Mouse (Mus musculus): ENCODE data around the gene Uqcc1. TPM values are rescaled to one million over a fixed set of nuclear protein-coding genes. Genes with fewer than 3 reads are reported as not detected.

The Uqcc1 gene
- polyA plus RNA-seq, 1 experiment from 2014 or later, result 28.7 TPM

DNA sequence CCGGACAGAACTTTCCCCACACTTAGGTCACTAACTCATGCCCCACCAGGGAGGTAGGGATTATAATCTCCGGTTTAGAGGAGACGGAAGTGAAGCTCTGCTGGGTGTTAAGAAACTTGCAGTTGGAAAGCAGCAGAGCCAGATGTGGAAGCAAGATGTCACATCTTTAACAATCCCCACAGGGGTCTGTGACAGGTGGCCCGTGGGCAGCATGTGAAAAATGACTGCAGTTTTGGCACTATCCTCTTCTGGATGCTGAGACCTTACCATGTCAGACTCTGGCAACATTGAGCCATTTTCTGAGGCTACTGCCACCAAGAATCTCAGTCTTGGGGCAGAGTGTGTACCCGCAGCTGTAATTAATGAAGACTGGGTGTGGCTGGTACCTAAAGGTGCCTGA lies 126.1 kb downstream of the Uqcc1 start:
- Histone ChIP-seq H3K4me3 (ENCODE audit: inconsistent target) (no peak overlapping the region), H3K79me2 (ENCODE audit: inconsistent target) (no peaks in the 10 kb centered on the region), H3K36me3 (ENCODE audit: inconsistent target) (no peaks in the 10 kb centered on the region), H3K27ac (no peak overlapping the region)
- 67% methylated on average over 5 of the region's 5 CpGs for WGBS (ENCODE audit: missing documents)

DNA sequence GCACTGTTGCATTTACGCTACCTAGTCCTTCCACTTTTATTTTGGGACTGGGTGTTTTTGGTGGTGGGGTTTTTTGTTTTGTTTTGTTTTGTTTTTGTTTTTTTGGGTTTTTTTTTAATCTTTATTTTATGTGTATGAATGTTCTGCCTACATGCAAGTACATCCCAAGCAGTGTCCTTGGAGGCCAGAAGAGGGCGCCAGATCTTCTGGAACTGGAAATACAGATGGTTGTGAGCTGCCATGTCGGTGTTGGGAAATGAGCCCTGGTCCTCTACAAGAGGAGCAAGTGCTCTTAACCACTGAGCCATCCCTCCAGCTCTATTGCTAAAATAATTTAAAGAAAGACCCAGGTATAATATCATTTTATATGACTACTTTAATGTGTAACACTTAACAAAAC lies 127.3 kb downstream of the Uqcc1 start:
- 36% methylated on average over 2 of the region's 3 CpGs for WGBS (ENCODE audit: missing documents)
- Histone ChIP-seq H3K27ac (no peak overlapping the region), H3K4me3 (ENCODE audit: inconsistent target) (no peak overlapping the region), H3K79me2 (ENCODE audit: inconsistent target) (no peaks in the 10 kb centered on the region), H3K36me3 (ENCODE audit: inconsistent target) (no peaks in the 10 kb centered on the region)

DNA sequence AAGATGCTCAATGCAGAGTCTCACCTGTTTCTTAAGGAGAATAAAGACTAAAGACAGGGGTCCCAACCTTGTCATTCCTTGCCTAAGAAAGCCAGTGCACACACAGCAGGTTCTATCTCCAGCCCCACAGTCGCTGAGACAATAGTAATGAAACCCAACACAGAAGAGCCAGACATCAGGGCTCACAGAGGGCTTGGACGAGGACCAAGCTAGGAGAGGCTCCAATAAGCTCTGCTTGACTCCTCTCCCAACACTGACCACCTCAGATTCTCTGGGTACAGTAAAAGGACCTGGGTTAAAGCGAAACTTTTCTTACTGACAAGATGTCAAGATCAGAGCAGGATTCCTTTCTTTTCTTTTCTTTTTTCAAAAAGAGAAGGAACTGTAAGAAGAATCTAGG lies 131.5 kb downstream of the Uqcc1 start:
- Histone ChIP-seq H3K27ac (no peak overlapping the region), H3K36me3 (ENCODE audit: inconsistent target) (no peaks in the 10 kb centered on the region), H3K4me3 (ENCODE audit: inconsistent target) (no peak overlapping the region), H3K79me2 (ENCODE audit: inconsistent target) (no peaks in the 10 kb centered on the region)
- WGBS (ENCODE audit: missing documents), result 48% methylated on average over 3 of the region's 3 CpGs

Other genes starting within 250 kb of the Uqcc1 start
- 75.1 to 96.9 TPM (median 95.0 TPM) in 3 replicates for gene Trpc4ap, start 237.9 kb downstream of the Uqcc1 start, polyA plus RNA-seq (2018)
- gene Edem2, start 200.8 kb downstream of the Uqcc1 start, polyA plus RNA-seq (2018), result 36.4 to 53.2 TPM (median 42.4 TPM) in 3 replicates
- not detected in 3 replicates for gene Gm17581, start 194.4 kb downstream of the Uqcc1 start, polyA plus RNA-seq (2018)
- gene Procr, start 179.2 kb downstream of the Uqcc1 start, polyA plus RNA-seq (2018), result 2.1 to 2.6 TPM (median 2.5 TPM) in 3 replicates
- gene Mmp24, start 155.0 kb downstream of the Uqcc1 start, polyA plus RNA-seq (2018), result 0.04 TPM in 1 of 3 replicates, not detected in the others
- gene BC029722, start 110.9 kb downstream of the Uqcc1 start, polyA plus RNA-seq (2018), result 37.9 to 45.5 TPM (median 39.4 TPM) in 3 replicates
- 20.9 to 79.0 TPM (median 44.6 TPM) in 3 replicates for gene Eif6, start 103.4 kb downstream of the Uqcc1 start, polyA plus RNA-seq (2018)
- not detected in 3 replicates for gene Fam83c, start 95.5 kb downstream of the Uqcc1 start, polyA plus RNA-seq (2018)
- gene Gm15557, start 10.4 kb upstream of the Uqcc1 start, polyA plus RNA-seq (2018), result not detected in 3 replicates
- not detected in 3 replicates for gene Gdf5, start 15.1 kb upstream of the Uqcc1 start, polyA plus RNA-seq (2018)
- 55.2 to 100 TPM (median 84.4 TPM) in 3 replicates for gene Cep250, start 26.1 kb upstream of the Uqcc1 start, polyA plus RNA-seq (2018)
- gene 6430550D23Rik, start 77.7 kb upstream of the Uqcc1 start, polyA plus RNA-seq (2018), result 0.32 to 1.0 TPM (median 0.37 TPM) in 3 replicates
- gene Ergic3, start 77.7 kb upstream of the Uqcc1 start, polyA plus RNA-seq (2018), result 160 to 212 TPM (median 187 TPM) in 3 replicates
- not detected in 3 replicates for gene Fer1l4, start 122.6 kb upstream of the Uqcc1 start, polyA plus RNA-seq (2018)
- 0.35 TPM in 1 of 3 replicates, not detected in the others for gene Spag4, start 134.9 kb upstream of the Uqcc1 start, polyA plus RNA-seq (2018)
- 7.4 to 25.3 TPM (median 17.9 TPM) in 3 replicates for gene Cpne1, start 181.7 kb upstream of the Uqcc1 start, polyA plus RNA-seq (2018)
- gene Rbm12, start 181.7 kb upstream of the Uqcc1 start, polyA plus RNA-seq (2018), result 7.2 to 20.5 TPM (median 8.4 TPM) in 3 replicates
- gene Gm28036, start 196.8 kb upstream of the Uqcc1 start, polyA plus RNA-seq (2018), result 6.1 to 13.9 TPM (median 8.1 TPM) in 3 replicates
- gene Romo1, start 213.7 kb upstream of the Uqcc1 start, polyA plus RNA-seq (2018), result 73.4 to 124 TPM (median 123 TPM) in 3 replicates
- 18.6 to 31.0 TPM (median 24.7 TPM) in 3 replicates for gene Nfs1, start 213.9 kb upstream of the Uqcc1 start, polyA plus RNA-seq (2018)
- gene Rbm39, start 249.9 kb upstream of the Uqcc1 start, polyA plus RNA-seq (2018), result 158 to 239 TPM (median 203 TPM) in 3 replicates